Mouse (Mus musculus) MEL (cell line): ENCODE data around the gene Tspan4. TPM values are rescaled to one million over a fixed set of nuclear protein-coding genes. Genes with fewer than 3 reads are reported as not detected.
A peak's percentile ranks its signal among the peaks of the same experiment; 100 is the strongest.

Experiments used
- DNase-seq: peaks from one replicate; pipeline ENCODE4 v3.0.0; 2011; ENCODE audit warnings: low read depth, low spot score
- H3K27ac ChIP-seq: 2 replicates; pipeline ENCODE4 v1.5.1; 2012; ENCODE audit warnings: low read depth, mild to moderate bottlenecking, control low read depth, low read length, moderate library complexity; ENCODE audit not compliant: control insufficient read depth
- H3K27me3 ChIP-seq, 2 experiments: fragments of 150-350 bp in 1 of 2; sonication (generic) in 1 of 2; 2 replicates each; pipeline ENCODE4 v1.6.1; 2012; ENCODE audit warnings: low read length in 2 of 2, mild to moderate bottlenecking in 2 of 2, improper control_type of control experiment in 1 of 2, moderate library complexity in 1 of 2; ENCODE audit not compliant: insufficient read depth in 2 of 2, control insufficient read depth in 1 of 2
- H3K36me3 ChIP-seq, 2 experiments: 2 replicates each; pipeline ENCODE4 v1.6.1; 2012 to 2014; ENCODE audit warnings: low read length in 2 of 2, improper control_type of control experiment in 1 of 2, inconsistent platforms in 1 of 2, mild to moderate bottlenecking in 1 of 2; ENCODE audit not compliant: insufficient read depth in 2 of 2, control insufficient read depth in 1 of 2
- H3K4me1 ChIP-seq, 2 experiments: fragments of 150-350 bp in 1 of 2; sonication (generic) in 1 of 2; 2 replicates each; pipeline ENCODE4 v1.6.1; 2012; ENCODE audit warnings: low read length in 2 of 2, improper control_type of control experiment in 1 of 2, mild to moderate bottlenecking in 1 of 2; ENCODE audit not compliant: insufficient read depth in 2 of 2, control insufficient read depth in 1 of 2
- H3K4me3 ChIP-seq, 2 experiments: fragments of 150-350 bp in 1 of 2; sonication (generic) in 1 of 2; 2 replicates each; pipeline ENCODE4 v1.5.1; 2012; ENCODE audit warnings: low read depth in 2 of 2, low read length in 2 of 2, mild to moderate bottlenecking in 2 of 2, moderate library complexity in 2 of 2, control low read depth in 1 of 2, improper control_type of control experiment in 1 of 2; ENCODE audit not compliant: control insufficient read depth in 1 of 2, insufficient read depth in 1 of 2
- H3K79me2 ChIP-seq: 2 replicates; pipeline ENCODE4 v1.6.1; 2012; ENCODE audit warnings: mild to moderate bottlenecking, low read length, moderate library complexity; ENCODE audit not compliant: control insufficient read depth, poor library complexity, insufficient read depth
- H3K9ac ChIP-seq: 2 replicates; pipeline ENCODE4 v1.6.1; 2012; ENCODE audit warnings: low read depth, mild to moderate bottlenecking, control low read depth, low read length, moderate library complexity; ENCODE audit not compliant: control insufficient read depth, poor library complexity, severe bottlenecking
- H3K9me3 ChIP-seq: fragments of 150-350 bp; sonication (generic); replicated peaks from 2 replicates; pipeline ENCODE4 v1.6.1; 2012; ENCODE audit warnings: mild to moderate bottlenecking, low read length, improper control_type of control experiment, moderate library complexity; ENCODE audit not compliant: insufficient read depth
- BHLHE40 ChIP-seq: IDR thresholded peaks from 2 replicates; pipeline ENCODE4 v1.6.1; 2012; ENCODE audit warnings: low read depth, mild to moderate bottlenecking, inconsistent platforms, low read length, improper control_type of control experiment, borderline replicate concordance
- CHD1 ChIP-seq: IDR thresholded peaks from 2 replicates; pipeline ENCODE4 v1.6.1; 2012; ENCODE audit warnings: low read depth, mild to moderate bottlenecking, inconsistent platforms, low read length, improper control_type of control experiment
- CHD2 ChIP-seq: IDR thresholded peaks from 2 replicates; pipeline ENCODE4 v1.6.1; 2011; ENCODE audit warnings: low read length, improper control_type of control experiment
- CTCF ChIP-seq, 3 experiments: IDR thresholded peaks in 2 of 3; conservative IDR thresholded peaks in 1 of 3; 2 replicates each; pipeline ENCODE4 v1.5.1; 2011 to 2012; ENCODE audit warnings: low read length in 3 of 3, low read depth in 2 of 3, mild to moderate bottlenecking in 2 of 3, improper control_type of control experiment in 1 of 3, inconsistent platforms in 1 of 3, mixed read lengths in 1 of 3, moderate library complexity in 1 of 3; ENCODE audit not compliant: control insufficient read depth in 1 of 3, insufficient read depth in 1 of 3, poor library complexity in 1 of 3, severe bottlenecking in 1 of 3
- EP300 ChIP-seq, 2 experiments: IDR thresholded peaks; 2 replicates each; pipeline ENCODE4 v1.6.1; 2011; ENCODE audit warnings: improper control_type of control experiment in 2 of 2, low read length in 2 of 2, low read depth in 1 of 2, mild to moderate bottlenecking in 1 of 2
- GATA1 ChIP-seq: IDR thresholded peaks from 2 replicates; pipeline ENCODE4 v1.6.1; 2011; ENCODE audit warnings: low read depth, low read length, improper control_type of control experiment
- HCFC1 ChIP-seq: IDR thresholded peaks from 2 replicates; pipeline ENCODE4 v1.6.1; 2012; ENCODE audit warnings: low read depth, mild to moderate bottlenecking, inconsistent platforms, low read length, improper control_type of control experiment, moderate library complexity
- JUND ChIP-seq: IDR thresholded peaks from 2 replicates; pipeline ENCODE4 v1.6.1; 2011; ENCODE audit warnings: low read depth, mild to moderate bottlenecking, improper control_type of control experiment, low read length
- KAT2A ChIP-seq: conservative IDR thresholded peaks from 2 replicates; pipeline ENCODE4 v1.6.1; 2012; ENCODE audit warnings: low read depth, low read length, improper control_type of control experiment, inconsistent platforms
- MAFK ChIP-seq: IDR thresholded peaks from 2 replicates; pipeline ENCODE4 v1.6.1; 2011; ENCODE audit warnings: low read depth, mild to moderate bottlenecking, low read length, improper control_type of control experiment, borderline replicate concordance
- MAX ChIP-seq: IDR thresholded peaks from 2 replicates; pipeline ENCODE4 v1.6.1; 2011; ENCODE audit warnings: low read length, improper control_type of control experiment
- MAZ ChIP-seq: IDR thresholded peaks from 2 replicates; pipeline ENCODE4 v1.6.1; 2012; ENCODE audit warnings: low read depth, mild to moderate bottlenecking, inconsistent platforms, low read length, improper control_type of control experiment
- MEF2A ChIP-seq: IDR thresholded peaks from 2 replicates; pipeline ENCODE4 v1.6.1; 2014; ENCODE audit warnings: low read depth, mild to moderate bottlenecking, inconsistent platforms, low read length, improper control_type of control experiment; ENCODE audit not compliant: poor library complexity, insufficient replicate concordance, severe bottlenecking; ENCODE audit errors: extremely low read depth
- MXI1 ChIP-seq: IDR thresholded peaks from 2 replicates; pipeline ENCODE4 v1.6.1; 2011; ENCODE audit warnings: mild to moderate bottlenecking, low read depth, low read length, improper control_type of control experiment
- MYB ChIP-seq: IDR thresholded peaks from 2 replicates; pipeline ENCODE4 v1.6.1; 2011; ENCODE audit warnings: mild to moderate bottlenecking, low read depth, low read length, improper control_type of control experiment
- MYC ChIP-seq: IDR thresholded peaks from 2 replicates; pipeline ENCODE4 v1.6.1; 2011; ENCODE audit warnings: low read depth, mild to moderate bottlenecking, low read length, improper control_type of control experiment, moderate library complexity
- NELFE ChIP-seq: IDR thresholded peaks from 2 replicates; pipeline ENCODE4 v1.6.1; 2011; ENCODE audit warnings: low read depth, low read length, improper control_type of control experiment
- NRF1 ChIP-seq: IDR thresholded peaks from 2 replicates; pipeline ENCODE4 v1.6.1; 2014; ENCODE audit warnings: low read depth, mild to moderate bottlenecking, inconsistent platforms, low read length, improper control_type of control experiment, moderate library complexity; ENCODE audit not compliant: poor library complexity, insufficient read depth, severe bottlenecking
- POLR2A ChIP-seq, 2 experiments: IDR thresholded peaks; 2 replicates each; pipeline ENCODE4 v1.6.1; 2011 to 2012; ENCODE audit warnings: low read length in 2 of 2, mild to moderate bottlenecking in 2 of 2, control low read depth in 1 of 2, improper control_type of control experiment in 1 of 2, low read depth in 1 of 2, moderate library complexity in 1 of 2; ENCODE audit not compliant: control insufficient read depth in 1 of 2, insufficient read depth in 1 of 2, poor library complexity in 1 of 2
- POLR2AphosphoS2 ChIP-seq: IDR thresholded peaks from 2 replicates; pipeline ENCODE4 v1.6.1; 2011; ENCODE audit warnings: low read length, improper control_type of control experiment
- POLR2AphosphoS5 ChIP-seq: IDR thresholded peaks from 2 replicates; pipeline ENCODE4 v1.6.1; 2012; ENCODE audit warnings: low read depth, borderline replicate concordance, mild to moderate bottlenecking, inconsistent platforms, low read length, moderate library complexity, mixed read lengths
- RAD21 ChIP-seq: IDR thresholded peaks from 2 replicates; pipeline ENCODE4 v1.6.1; 2011; ENCODE audit warnings: mild to moderate bottlenecking, low read depth, low read length, improper control_type of control experiment
- RCOR1 ChIP-seq: IDR thresholded peaks from 2 replicates; pipeline ENCODE4 v1.6.1; 2012; ENCODE audit warnings: low read depth, mild to moderate bottlenecking, inconsistent platforms, low read length, improper control_type of control experiment
- SIN3A ChIP-seq: IDR thresholded peaks from 2 replicates; pipeline ENCODE4 v1.6.1; 2012; ENCODE audit warnings: low read length, improper control_type of control experiment, inconsistent platforms
- SMC3 ChIP-seq: IDR thresholded peaks from 2 replicates; pipeline ENCODE4 v1.6.1; 2011; ENCODE audit warnings: low read depth, low read length, improper control_type of control experiment
- TAL1 ChIP-seq: IDR thresholded peaks from 2 replicates; pipeline ENCODE4 v1.6.1; 2012; ENCODE audit warnings: mild to moderate bottlenecking, inconsistent platforms, low read length, moderate library complexity, mixed read lengths
- TBP ChIP-seq: IDR thresholded peaks from 2 replicates; pipeline ENCODE4 v1.8.0; 2011; ENCODE audit warnings: low read depth, low read length, improper control_type of control experiment
- TCF12 ChIP-seq: IDR thresholded peaks from 2 replicates; pipeline ENCODE4 v1.6.1; 2014; ENCODE audit warnings: low read depth, mild to moderate bottlenecking, inconsistent platforms, low read length, improper control_type of control experiment, moderate library complexity
- UBTF ChIP-seq: IDR thresholded peaks from 2 replicates; pipeline ENCODE4 v1.6.1; 2012; ENCODE audit warnings: low read depth, mild to moderate bottlenecking, inconsistent platforms, low read length, improper control_type of control experiment, moderate library complexity, borderline replicate concordance; ENCODE audit not compliant: insufficient read depth
- USF1 ChIP-seq: IDR thresholded peaks from 2 replicates; pipeline ENCODE4 v1.6.1; 2014; ENCODE audit warnings: low read depth, mild to moderate bottlenecking, inconsistent platforms, low read length, improper control_type of control experiment, moderate library complexity
- USF2 ChIP-seq, 2 experiments: IDR thresholded peaks; 2 replicates each; pipeline ENCODE4 v1.6.1; 2011 to 2012; ENCODE audit warnings: improper control_type of control experiment in 2 of 2, low read length in 2 of 2, borderline replicate concordance in 1 of 2, inconsistent platforms in 1 of 2, low read depth in 1 of 2, mild to moderate bottlenecking in 1 of 2; ENCODE audit not compliant: insufficient read depth in 1 of 2
- ZC3H11A ChIP-seq: IDR thresholded peaks from 2 replicates; pipeline ENCODE4 v1.6.1; 2012; ENCODE audit warnings: low read depth, mild to moderate bottlenecking, inconsistent platforms, low read length, improper control_type of control experiment
- ZKSCAN1 ChIP-seq: IDR thresholded peaks from 2 replicates; pipeline ENCODE4 v1.6.1; 2012; ENCODE audit warnings: low read depth, mild to moderate bottlenecking, inconsistent platforms, low read length, improper control_type of control experiment, moderate library complexity
- ZMIZ1 ChIP-seq: IDR thresholded peaks from 2 replicates; pipeline ENCODE4 v1.6.1; 2012; ENCODE audit warnings: low read depth, mild to moderate bottlenecking, inconsistent platforms, low read length, improper control_type of control experiment, moderate library complexity
- ZNF384 ChIP-seq: IDR thresholded peaks from 2 replicates; pipeline ENCODE4 v1.6.1; 2012; ENCODE audit warnings: low read depth, mild to moderate bottlenecking, inconsistent platforms, low read length, improper control_type of control experiment
- polyA plus RNA-seq, 2 experiments: library from polyadenylated mRNA; stranded (reverse) in 1 of 2; unstranded in 1 of 2; fragments of >175 nt in 1 of 2; fragments of >200 nt in 1 of 2; gene quantifications; 2 replicates each; pipeline versions ENCODE4 v1.2.1 to v1.2.4; 2012; ENCODE audit warnings: low replicate concordance in 2 of 2, low read depth in 1 of 2; ENCODE audit not compliant: insufficient read length in 2 of 2, insufficient read depth in 1 of 2, missing spikeins in 1 of 2
- total RNA-seq: library from RNA; depleted of rRNA; stranded (reverse); fragments of 300-350 nt; gene quantifications from 2 replicates; pipeline ENCODE4 v1.2.3, GENCODE M21; 2012

Tspan4 gene
- total and polyA plus RNA-seq, 3 experiments: 97.9 to 110 TPM; not detected in 1

GRCm38 (mm10) chr7:141467230-141468030, 7.6 kb upstream of the Tspan4 start, which contains the start of gene Cd151:
Cd151 (plus strand) TSS chr7:141467392.
- peak within 1 kb of the TSS; percentile 92 for H3K27ac ChIP-seq
- peak; percentile 91 for DNase-seq
- H3K4me3 ChIP-seq: peak within 1 kb of the TSS; percentile 87 to 97
- H3K36me3 ChIP-seq: peaks cover 0 to 9% of the 10 kb centered on the region in 2 experiments; a peak in 2 of 4 replicates
- H3K9me3 ChIP-seq: no peaks in the 10 kb centered on the region
- H3K4me1 ChIP-seq: peaks cover 5 to 25% of the 10 kb centered on the region in 2 experiments
- H3K79me2 ChIP-seq: peaks cover 11% of the 10 kb centered on the region
- H3K27me3 ChIP-seq: no peaks in the 10 kb centered on the region
- H3K9ac ChIP-seq: peak within 1 kb of the TSS; percentile 88
- TF ChIP-seq TBP: peak; percentile 28; the same call in 1 of the 2 replicates
- no peak; the same call in 1 of the 2 replicates for TF ChIP-seq CHD1
- no peak for TF ChIP-seq MEF2A
- 0 out of 2 replicates have a peak, but pooled peaks have one; percentile 17 for TF ChIP-seq MYC
- no peak for TF ChIP-seq RCOR1
- no peak for TF ChIP-seq RAD21
- no peak for TF ChIP-seq ZC3H11A
- peak; percentile 41; the same call in 1 of the 2 replicates for TF ChIP-seq NRF1
- no peak for TF ChIP-seq JUND
- no peak for TF ChIP-seq SMC3
- TF ChIP-seq TCF12: 0 out of 2 replicates have a peak, but pooled peaks have one; percentile 13
- no peak for TF ChIP-seq TAL1
- TF ChIP-seq ZMIZ1: peak; percentile 42; the same call in 1 of the 2 replicates
- peak in 1 of 2 experiments; percentile 17; a peak in 1 of 4 replicates for TF ChIP-seq EP300 (IDR thresholded peaks at IDR 0.05; ENCODE audit: low read depth in 1 of 2, low read length in 2 of 2)
- peak; percentile 61 for TF ChIP-seq MXI1
- peak; percentile 75 for TF ChIP-seq MAZ
- TF ChIP-seq NELFE: peak; percentile 56
- peak in 1 of 2 experiments; percentile 78; a peak in 2 of 4 replicates for TF ChIP-seq POLR2A (IDR thresholded peaks at IDR 0.05; ENCODE audit: control insufficient read depth in 1 of 2, insufficient read depth in 1 of 2, low read depth in 1 of 2, low read length in 2 of 2, poor library complexity in 1 of 2)
- no peak for TF ChIP-seq UBTF
- TF ChIP-seq USF1: no peak
- TF ChIP-seq KAT2A: no peak
- TF ChIP-seq ZNF384: no peak
- TF ChIP-seq MAX: peak; percentile 37
- TF ChIP-seq USF2 (IDR thresholded peaks at IDR 0.05; ENCODE audit: borderline replicate concordance in 1 of 2, insufficient read depth in 1 of 2, low read depth in 1 of 2, low read length in 2 of 2): no peak
- TF ChIP-seq SIN3A: no peak; the same call in 1 of the 2 replicates
- no peak for TF ChIP-seq CTCF (IDR thresholded peaks at IDR 0.05 in 2 of 3, conservative IDR thresholded peaks at IDR 0.05 in 1 of 3; ENCODE audit: control insufficient read depth in 1 of 3, insufficient read depth in 1 of 3, low read depth in 2 of 3, low read length in 3 of 3, poor library complexity in 1 of 3, severe bottlenecking in 1 of 3)
- no peak for TF ChIP-seq GATA1
- TF ChIP-seq CHD2: no peak
- no peak for TF ChIP-seq MAFK
- no peak for TF ChIP-seq ZKSCAN1
- TF ChIP-seq HCFC1: peak; percentile 48; the same call in 1 of the 2 replicates
- no peak for TF ChIP-seq POLR2AphosphoS5
- TF ChIP-seq MYB: no peak
- peak; percentile 71 for TF ChIP-seq POLR2AphosphoS2
- peak; percentile 68 for TF ChIP-seq BHLHE40
